Mouse (Mus musculus) ovary, adult 2 months (tissue): ENCODE measurements around the gene Cst6. TPM values are rescaled to one million over a fixed set of nuclear protein-coding genes. Genes with fewer than 3 reads are reported as not detected.

Source experiments
- polyA plus RNA-seq: library from polyadenylated mRNA; depleted of rRNA; stranded (reverse); fragments of >200 nt; gene quantifications from 2 replicates; pipeline ENCODE4 v1.2.3, GENCODE M21; 2012; rRNA removed

The Cst6 gene
- polyA plus RNA-seq, result 7.1 and 12.9 TPM in 2 replicates

DNA sequence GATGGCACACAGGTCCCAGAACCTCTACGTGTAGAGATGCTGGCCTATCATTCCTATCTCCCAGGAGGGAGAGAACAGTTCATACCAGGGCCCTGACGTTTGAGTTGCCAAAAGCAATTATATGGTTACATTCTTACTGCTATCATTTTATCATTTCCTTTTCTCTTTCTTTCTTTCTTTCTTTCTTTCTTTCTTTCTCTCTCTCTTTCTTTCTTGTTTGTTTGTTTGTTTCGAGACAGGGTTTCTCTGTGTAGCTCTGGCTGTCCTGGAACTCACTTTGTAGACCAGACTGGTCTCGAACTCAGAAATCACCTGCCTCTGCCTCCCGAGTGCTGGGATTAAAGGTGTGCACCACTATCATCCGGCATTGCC lies at the start of gene Cst6:
Cst6 (minus strand) TSS at position 73 of the 372 bp plus-strand sequence.

DNA sequence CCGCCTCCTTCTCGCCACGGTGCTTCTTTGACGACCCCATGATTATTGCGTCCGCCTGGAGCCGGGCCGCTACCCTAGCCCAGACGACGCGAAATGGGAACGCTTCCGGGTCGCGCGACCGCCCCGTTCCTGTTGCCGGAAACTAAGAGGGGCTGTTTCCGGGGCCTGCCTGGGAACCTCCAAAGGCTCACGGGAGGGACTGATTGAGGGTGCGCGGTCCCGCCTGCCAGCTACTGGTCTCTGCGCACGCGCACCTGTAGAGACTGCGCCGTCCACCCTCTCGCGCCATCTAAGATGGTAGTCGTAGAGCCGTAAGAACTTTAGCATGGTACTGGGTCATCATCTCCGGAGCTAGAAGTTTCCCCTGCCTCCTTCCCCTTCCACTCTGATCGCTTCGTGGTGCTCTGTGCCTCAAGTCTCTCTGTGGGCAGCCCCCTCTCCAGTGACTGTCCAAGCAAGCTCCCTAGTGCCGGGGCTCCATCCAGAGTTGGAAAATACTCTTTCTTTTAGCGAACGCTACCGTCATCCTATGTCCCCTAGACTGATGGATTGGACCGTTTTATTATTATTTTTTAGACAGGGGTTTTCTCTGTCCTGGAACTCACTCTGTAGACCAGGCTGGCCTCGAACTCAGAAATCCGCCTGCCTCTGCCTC lies 39.3 kb upstream of the Cst6 start, which contains the start of gene Sart1:
Sart1 (minus strand) TSS at position 116 of the 655 bp plus-strand sequence.

DNA sequence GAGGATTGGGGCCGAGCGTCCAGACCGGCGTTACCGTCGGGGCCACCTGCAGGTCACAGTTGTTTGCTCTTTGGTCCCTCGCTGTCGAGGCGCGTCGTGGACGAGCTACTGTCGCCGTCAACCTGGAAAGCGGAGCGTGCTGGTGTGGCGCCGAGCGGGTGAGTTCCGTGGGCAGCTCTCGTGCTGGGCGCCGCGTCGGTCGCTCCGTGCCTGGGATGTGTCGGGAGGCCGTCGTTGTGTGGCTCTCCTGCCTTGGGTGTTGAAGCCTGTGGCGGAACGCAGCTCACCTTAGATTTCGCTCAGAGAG lies 17.6 kb upstream of the Cst6 start, which contains the start of gene Banf1:
Banf1 (minus strand) TSS at position 116 of the 307 bp plus-strand sequence.

DNA sequence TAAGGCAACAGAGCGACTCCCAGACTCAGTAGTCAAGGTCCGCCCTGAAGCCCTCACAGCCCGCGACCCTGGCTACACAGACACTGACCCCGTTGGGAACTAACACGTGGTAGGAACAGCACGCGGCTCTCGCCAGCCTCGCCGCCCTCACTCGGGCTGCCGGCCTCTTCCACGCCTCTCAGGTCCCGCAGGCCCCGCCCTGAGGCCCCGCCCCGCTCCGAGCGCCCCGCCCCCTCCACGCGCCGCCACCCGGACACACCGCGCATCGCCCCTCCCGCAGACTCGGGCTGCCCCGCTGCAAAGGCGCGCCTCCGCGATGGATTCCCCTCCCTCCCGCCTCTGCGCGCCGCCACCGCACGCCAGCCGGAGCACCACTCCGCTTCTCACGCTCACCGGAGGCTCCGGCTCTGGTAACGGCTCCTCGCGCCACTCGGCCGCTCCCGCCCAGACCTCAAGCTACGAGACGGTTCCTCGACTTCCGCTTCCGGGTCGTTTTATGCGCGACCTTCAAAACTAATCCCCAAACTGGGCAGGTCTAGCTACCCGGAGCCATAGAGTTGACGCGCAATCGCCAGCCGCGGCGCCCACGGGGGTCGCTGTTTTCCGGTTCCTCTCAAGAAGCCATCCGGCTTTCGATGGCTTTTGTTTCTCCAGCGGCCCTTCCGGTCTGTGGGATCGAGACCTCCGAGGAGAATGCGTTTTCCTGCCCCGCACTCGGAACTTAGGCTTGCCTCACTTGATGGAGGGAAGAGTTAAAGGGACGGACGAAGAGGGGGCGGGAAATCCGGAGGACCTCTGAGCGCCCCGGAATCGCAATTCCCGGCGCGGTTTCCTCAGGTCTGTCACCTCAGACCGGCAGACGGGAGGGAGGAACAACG lies 17.0 kb upstream of the Cst6 start, which contains the start of gene Eif1ad:
Eif1ad (plus strand) TSS at position 567 of the 878 bp plus-strand sequence.

DNA sequence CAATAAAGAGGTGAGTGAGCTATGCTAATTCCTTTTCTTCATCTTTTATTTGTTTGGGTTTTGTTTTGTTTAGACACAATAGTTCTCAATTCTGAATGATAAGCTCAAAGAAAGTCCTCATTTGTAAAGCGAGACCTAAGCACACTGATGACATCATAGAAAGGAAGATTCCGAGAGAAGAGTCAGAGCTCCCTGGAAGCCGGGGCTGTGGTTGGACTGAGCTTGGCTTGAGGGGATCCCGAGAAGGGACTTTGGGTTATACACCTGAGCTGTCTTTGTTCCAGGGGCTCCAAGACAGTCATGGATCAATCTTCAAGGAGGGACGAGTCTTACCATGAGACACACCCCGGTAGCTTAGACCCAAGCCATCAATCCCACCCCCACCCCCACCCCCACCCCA lies 13.9 kb downstream of the Cst6 start, which contains the start of gene Catsper1:
Catsper1 (plus strand) TSS at position 301 of the 400 bp plus-strand sequence.

DNA sequence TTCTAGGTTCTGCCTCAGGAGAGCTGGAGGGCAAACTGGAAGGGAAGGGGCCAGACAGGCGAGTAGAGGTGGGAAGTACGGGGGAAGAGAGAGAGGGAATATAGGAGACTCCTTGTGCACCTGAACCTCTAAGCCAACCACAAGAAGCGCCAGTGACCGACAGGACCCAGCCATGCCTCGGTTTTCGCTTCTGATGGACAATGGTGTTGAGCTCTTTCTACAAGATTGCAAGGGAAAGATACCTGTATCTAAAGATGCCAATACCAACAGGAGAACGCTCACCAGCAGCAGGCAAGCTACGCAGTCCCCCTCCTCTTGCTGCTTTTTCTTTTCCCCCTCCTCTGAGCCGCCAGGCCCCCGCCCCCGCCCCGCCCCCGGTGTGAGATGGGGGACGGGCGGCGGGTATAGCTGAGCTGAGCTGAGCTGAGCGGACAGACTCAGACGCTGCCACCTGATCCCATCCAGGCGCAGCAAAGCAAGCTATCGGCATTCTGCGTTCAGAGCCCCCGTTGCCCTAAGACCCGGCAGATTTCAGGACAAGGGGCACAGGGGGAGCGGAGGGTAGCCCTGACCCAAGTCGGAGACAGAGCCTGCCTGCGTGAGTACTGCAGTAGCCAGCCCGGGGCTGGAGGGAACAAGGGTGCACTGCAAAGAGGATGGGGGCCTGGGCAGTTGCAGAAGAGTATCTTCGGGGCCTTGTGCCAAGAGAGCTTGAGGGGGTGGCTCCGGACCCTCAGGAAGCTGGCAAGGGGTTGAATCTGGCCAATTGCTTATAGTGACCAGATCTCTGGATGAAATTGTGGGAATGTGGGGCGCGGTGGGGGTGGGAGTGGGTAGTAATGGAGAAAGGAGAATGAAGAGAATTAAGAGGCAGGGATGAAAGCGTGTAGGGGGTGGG lies 51.2 kb downstream of the Cst6 start, which contains the start of gene Gal3st3:
Gal3st3 (plus strand) TSS at position 429 of the 898 bp plus-strand sequence.

DNA sequence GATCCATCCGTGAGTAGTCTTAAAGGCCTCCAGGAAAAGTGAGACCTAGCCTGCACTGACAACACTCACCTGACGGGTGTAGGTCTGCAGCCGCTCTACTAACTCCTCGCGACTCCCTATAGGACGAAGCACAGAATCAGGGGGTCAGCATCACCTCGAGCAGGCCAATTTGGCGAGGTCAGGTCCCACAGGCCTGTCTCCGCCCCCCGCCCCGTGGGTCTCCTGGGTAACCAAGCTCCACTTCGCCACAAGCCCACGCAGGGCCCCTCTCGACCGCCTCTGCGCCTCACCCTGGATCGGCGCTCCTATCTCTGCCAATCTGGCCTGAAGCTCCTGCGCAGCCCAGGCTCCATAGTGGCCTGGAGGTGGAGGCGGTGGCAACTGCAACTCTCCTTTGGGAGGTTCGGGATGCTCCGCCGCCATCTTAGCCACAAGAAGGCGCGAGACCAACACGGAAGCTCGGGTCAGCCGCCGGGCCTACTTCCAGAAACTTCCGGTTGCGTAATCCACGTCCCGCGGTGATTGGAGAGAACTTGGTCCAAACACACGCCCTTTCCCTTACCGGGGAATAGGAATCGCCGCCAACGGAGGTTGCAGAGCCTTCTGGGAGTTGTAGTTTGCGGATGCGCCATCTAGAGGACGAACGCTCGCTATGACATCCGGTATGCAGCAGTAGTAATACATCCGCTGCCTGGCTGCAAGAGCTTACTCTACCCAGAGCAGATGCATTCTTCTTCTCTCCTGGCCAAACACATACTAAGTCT lies 54.2 kb downstream of the Cst6 start, which contains the start of gene Sf3b2:
Sf3b2 (minus strand) TSS at position 484 of the 764 bp plus-strand sequence.

Other genes with a start within 250 kb of the Cst6 start
- gene Rab1b, start 242.5 kb downstream of the Cst6 start, polyA plus RNA-seq, result 228 and 236 TPM in 2 replicates
- gene Klc2, start 231.0 kb downstream of the Cst6 start, polyA plus RNA-seq, result 184 and 197 TPM in 2 replicates
- 59.2 and 59.9 TPM in 2 replicates for gene Pacs1, start 76.5 kb downstream of the Cst6 start, polyA plus RNA-seq
- 146 and 169 TPM in 2 replicates for gene Sf3b2, start 54.1 kb downstream of the Cst6 start, polyA plus RNA-seq
- 0.67 and 0.79 TPM in 2 replicates for gene Gal3st3, start 51.2 kb downstream of the Cst6 start, polyA plus RNA-seq
- gene Catsper1, start 13.8 kb downstream of the Cst6 start, polyA plus RNA-seq, result not detected in 2 replicates
- 19.4 and 21.0 TPM in 2 replicates for gene Eif1ad, start 17.2 kb upstream of the Cst6 start, polyA plus RNA-seq
- gene Banf1, start 17.6 kb upstream of the Cst6 start, polyA plus RNA-seq, result 123 and 155 TPM in 2 replicates
- 15.7 and 18.4 TPM in 2 replicates for gene Sart1, start 39.1 kb upstream of the Cst6 start, polyA plus RNA-seq
- gene Tsga10ip, start 53.0 kb upstream of the Cst6 start, polyA plus RNA-seq, result 4.9 and 5.6 TPM in 2 replicates
- 86.3 and 111 TPM in 2 replicates for gene Drap1, start 75.4 kb upstream of the Cst6 start, polyA plus RNA-seq
- 115 and 124 TPM in 2 replicates for gene AI837181, start 75.6 kb upstream of the Cst6 start, polyA plus RNA-seq
- 4.3 and 7.9 TPM in 2 replicates for gene Fosl1, start 98.0 kb upstream of the Cst6 start, polyA plus RNA-seq
- gene Ccdc85b, start 108.3 kb upstream of the Cst6 start, polyA plus RNA-seq, result 12.3 and 17.9 TPM in 2 replicates
- gene Fibp, start 111.0 kb upstream of the Cst6 start, polyA plus RNA-seq, result 118 and 164 TPM in 2 replicates
- gene Ctsw, start 118.9 kb upstream of the Cst6 start, polyA plus RNA-seq, result 1.5 and 2.4 TPM in 2 replicates
- 205 and 258 TPM in 2 replicates for gene Efemp2, start 124.4 kb upstream of the Cst6 start, polyA plus RNA-seq
- gene Mus81, start 138.8 kb upstream of the Cst6 start, polyA plus RNA-seq, result 78.2 and 88.4 TPM in 2 replicates
- 447 and 670 TPM in 2 replicates for gene Cfl1, start 140.9 kb upstream of the Cst6 start, polyA plus RNA-seq
- 1.00 and 1.3 TPM in 2 replicates for gene 1700020D05Rik, start 154.2 kb upstream of the Cst6 start, polyA plus RNA-seq
- 17.6 and 19.1 TPM in 2 replicates for gene Snx32, start 161.0 kb upstream of the Cst6 start, polyA plus RNA-seq
- 0.87 and 1.1 TPM in 2 replicates for gene Ovol1, start 211.1 kb upstream of the Cst6 start, polyA plus RNA-seq
- gene Ap5b1, start 218.5 kb upstream of the Cst6 start, polyA plus RNA-seq, result 15.5 and 16.1 TPM in 2 replicates